Mouse (Mus musculus): Measurements from ENCODE around the gene Vmn1r90.
"Not testable (repeated sequence)": the region's sequence is repeated elsewhere in the genome, so short reads cannot be mapped to it uniquely, and the experiment has no call there.

The Vmn1r90 gene

DNA sequence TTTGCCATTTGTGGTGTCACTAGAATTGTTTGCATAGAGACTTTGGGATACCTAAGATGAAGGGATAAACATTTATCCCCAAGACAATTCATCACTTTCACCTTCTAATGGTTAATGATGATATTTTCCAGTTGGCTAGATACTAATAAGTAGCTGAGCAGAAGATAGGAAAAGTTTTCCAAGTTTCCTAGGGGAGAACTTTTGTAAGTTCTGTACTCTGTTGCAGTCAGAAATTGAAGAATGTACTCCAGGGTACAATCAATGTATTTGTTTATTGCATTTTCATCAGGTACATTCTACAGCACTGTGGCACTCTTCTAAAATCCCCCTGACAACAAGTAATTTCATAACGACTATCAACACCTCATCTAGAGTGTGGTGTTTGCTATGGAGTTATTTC, at the start of gene Vmn1r90:
Gene Vmn1r90, minus strand, starts transcription at position 101 of the 400 bp plus-strand sequence.
- no peak for DNase-seq

DNA sequence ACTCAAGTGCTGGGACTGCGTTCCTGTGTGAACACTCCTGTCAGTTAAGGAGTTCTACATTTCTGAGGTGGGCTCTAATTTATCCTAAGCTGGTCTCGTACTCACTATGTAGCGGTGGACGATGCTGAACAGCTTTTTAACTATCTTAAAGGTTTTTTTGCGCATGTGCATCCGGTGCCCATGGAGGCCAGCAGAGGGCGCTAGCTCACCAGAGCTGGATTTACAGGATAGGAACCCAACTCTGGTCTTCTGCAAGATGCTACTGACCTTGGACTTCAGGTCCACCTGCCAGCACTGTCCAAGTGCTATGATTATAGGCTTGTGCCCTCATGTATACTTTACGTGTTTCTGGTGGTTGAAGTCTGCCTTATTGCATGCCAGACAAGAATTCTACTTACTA, 29.7 kb upstream of the Vmn1r90 start:
- not testable (repeated sequence) for DNase-seq

DNA sequence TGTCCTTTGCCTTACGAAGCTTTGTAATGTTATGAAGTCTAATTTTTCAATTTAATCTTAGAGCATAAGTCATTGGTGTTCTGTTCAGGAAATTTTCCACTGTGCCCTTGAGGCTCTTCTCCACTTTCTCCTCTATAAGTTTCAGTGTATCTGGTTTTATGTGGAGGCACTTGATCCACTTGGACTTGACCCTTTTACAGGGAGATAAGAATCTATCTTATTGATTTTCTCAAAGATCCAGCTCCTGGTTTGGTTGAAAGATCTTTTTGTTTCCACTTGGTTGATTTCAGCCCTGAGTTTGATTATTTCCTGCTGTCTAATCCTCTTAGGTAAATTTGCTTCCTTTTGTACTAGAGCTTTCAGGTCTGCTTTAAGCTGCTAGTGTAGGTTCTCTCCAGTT, 11.0 kb downstream of the Vmn1r90 start:
- DNase-seq, result no peak

DNA sequence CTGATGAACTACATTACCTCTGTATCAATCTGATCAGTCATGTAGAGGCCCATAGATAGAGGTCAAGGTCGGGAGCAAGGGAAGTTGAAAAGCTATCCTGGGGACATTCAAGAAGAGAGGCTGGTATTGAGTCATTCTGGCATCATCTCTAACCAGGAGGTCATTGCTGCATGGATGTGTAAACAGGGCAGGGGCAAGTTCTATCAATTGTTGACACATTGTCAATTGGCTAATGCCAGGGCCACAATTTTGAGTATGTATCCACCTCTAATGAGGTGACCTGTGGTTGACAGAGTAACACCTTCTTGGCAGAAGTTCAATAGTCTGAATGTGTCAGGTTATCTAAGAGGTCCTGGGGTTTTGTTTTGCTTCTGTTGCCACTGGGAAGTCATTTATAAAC, 38.0 kb downstream of the Vmn1r90 start:
- DNase-seq, result no peak

DNA sequence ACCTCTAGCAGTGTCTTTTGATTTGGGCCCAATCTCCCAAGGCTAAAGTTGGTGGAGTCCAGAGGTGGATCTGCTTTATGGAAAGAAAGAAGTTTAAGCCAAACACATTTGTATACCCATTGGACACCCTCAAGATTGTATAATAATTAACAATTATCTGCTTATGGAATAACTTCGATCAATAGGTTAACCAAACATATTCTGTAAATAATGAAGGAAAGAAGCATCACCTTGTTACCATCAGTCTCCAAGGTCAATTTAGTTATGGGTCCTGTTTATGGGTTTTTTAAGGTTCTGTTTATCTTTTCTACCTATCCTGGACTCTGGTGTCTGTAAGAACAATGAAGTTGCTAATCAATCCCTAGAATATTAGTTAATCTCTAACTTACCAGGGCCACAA, 40.7 kb downstream of the Vmn1r90 start:
- no peak for DNase-seq

DNA sequence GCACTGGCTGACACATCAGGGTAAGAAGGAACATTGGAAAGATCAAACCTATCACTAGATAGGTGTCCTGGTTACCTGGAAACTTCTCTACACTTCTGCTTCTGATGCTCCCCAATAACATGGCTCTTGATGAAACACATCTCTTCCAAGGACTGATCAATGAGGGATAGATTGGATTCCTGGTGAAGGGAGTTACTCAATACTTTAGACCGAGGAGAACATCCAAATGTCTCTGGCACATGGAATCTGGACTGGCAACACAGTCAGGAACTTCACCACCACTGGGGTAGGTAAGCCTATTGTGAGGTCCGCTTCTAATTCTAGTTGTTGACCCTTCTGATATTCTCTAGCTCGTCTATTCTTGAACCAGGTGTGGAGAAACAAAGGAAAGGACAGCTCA, 45.0 kb downstream of the Vmn1r90 start:
- DNase-seq, result no peak

All from right cerebral cortex, postnatal 25 days (tissue).